Mouse (Mus musculus) liver, embryonic 11.5 days (tissue): Measurements from ENCODE around the gene Ndufs7. TPM values are rescaled to one million over a fixed set of nuclear protein-coding genes. Genes with fewer than 3 reads are reported as not detected.

Source experiments
- ATAC-seq: fragments of 200-750 bp; cut with Nextera tagmentation; replicated peaks from 2 replicates; pipeline ENCODE4 v1.8.0; 2017; ENCODE audit warnings: moderate number of reproducible peaks, mild to moderate bottlenecking, moderate TSS enrichment, moderate library complexity; ENCODE audit not compliant: low FRiP score
- DNase-seq: peaks from one replicate; pipeline ENCODE4 v3.0.0-alpha.2; 2017; ENCODE audit warnings: low spot score
- H3K27ac ChIP-seq: fragments of 300-500 bp; sonication (generic); 2 replicates; pipeline ENCODE4 v1.5.1; 2014; ENCODE audit warnings: mild to moderate bottlenecking, low read depth, low read length, control low read depth
- H3K27me3 ChIP-seq: fragments of 300-500 bp; sonication (generic); replicated peaks from 2 replicates; pipeline ENCODE4 v1.6.1; 2014; ENCODE audit warnings: low read length, mixed read lengths; ENCODE audit not compliant: control insufficient read depth, insufficient read depth
- H3K36me3 ChIP-seq: fragments of 300-500 bp; sonication (generic); 2 replicates; pipeline ENCODE4 v1.6.1; 2014; ENCODE audit warnings: mild to moderate bottlenecking, low read length, moderate library complexity, mixed read lengths; ENCODE audit not compliant: control insufficient read depth, insufficient read depth
- H3K4me1 ChIP-seq: fragments of 300-500 bp; sonication (generic); replicated peaks from 2 replicates; pipeline ENCODE4 v1.6.1; 2014; ENCODE audit warnings: low read length, mixed read lengths; ENCODE audit not compliant: control insufficient read depth, insufficient read depth
- H3K4me2 ChIP-seq: fragments of 300-500 bp; sonication (generic); 2 replicates; pipeline ENCODE4 v1.6.1; 2014; ENCODE audit warnings: mild to moderate bottlenecking, control low read depth, moderate library complexity
- H3K4me3 ChIP-seq: fragments of 300-500 bp; sonication (generic); 2 replicates; pipeline ENCODE4 v1.5.1; 2014; ENCODE audit warnings: low read depth, low read length, control low read depth
- H3K9ac ChIP-seq: fragments of 300-500 bp; sonication (generic); 2 replicates; pipeline ENCODE4 v1.6.1; 2014; ENCODE audit warnings: low read depth, low read length, control low read depth
- H3K9me3 ChIP-seq: fragments of 300-500 bp; sonication (generic); 2 replicates; pipeline ENCODE4 v1.6.1; 2016; ENCODE audit warnings: low read length, inconsistent platforms, mixed read lengths; ENCODE audit not compliant: control insufficient read depth
- WGBS: fragments of 180-500 bp; shearing (Covaris S2); extraction: QIAGEN DNeasy Blood & Tissue Kit; methylation state at CpG from one replicate; pipeline ENCODE4 v1.1.7; 2014; 5-methylcytosine and 5-hydroxymethylcytosine counted together
- polyA plus RNA-seq: library from polyadenylated mRNA; unstranded; fragments of >200 nt; fragmentation: Nextera tagmentation; extraction: Ambion mirVana; gene quantifications from 2 replicates; pipeline ENCODE4 v1.2.1, GENCODE M21; 2014

The Ndufs7 gene
- polyA plus RNA-seq, 1 experiment from 2014 or later, result 427 TPM

GRCm38 (mm10) chr10:80236145-80236825 is 12.6 kb upstream of the Ndufs7 start:
- Histone ChIP-seq H3K36me3 (peaks cover 81% of the 10 kb centered on the region), H3K9me3 (no peaks in the 10 kb centered on the region), H3K27ac (no peak overlapping the region), H3K27me3 (no peaks in the 10 kb centered on the region), H3K4me3 (no peak overlapping the region), H3K4me1 (no peaks in the 10 kb centered on the region), H3K9ac (no peak overlapping the region), H3K4me2 (no peak overlapping the region)
- DNase-seq (no peak), ATAC-seq (no peak)
- 92% methylated on average over 13 of the region's 13 CpGs for WGBS

- Histone ChIP-seq H3K36me3 (peaks cover 85% of the 10 kb centered on the region), H3K27ac (no peak overlapping the region), H3K4me2 (no peak overlapping the region), H3K4me1 (peaks cover 2% of the 10 kb centered on the region), H3K27me3 (no peaks in the 10 kb centered on the region), H3K9me3 (no peaks in the 10 kb centered on the region), H3K4me3 (no peak overlapping the region), H3K9ac (no peak overlapping the region)
- WGBS, result 85% methylated on average over 4 of the region's 4 CpGs
- ATAC-seq (no peak), DNase-seq (no peak)
Observed at GRCm38 (mm10) chr10:80237020-80237419, 11.9 kb upstream of the Ndufs7 start.

- peaks cover 5% of the 10 kb centered on the region for H3K4me1 ChIP-seq
- WGBS, result 91% methylated on average over 3 of the region's 3 CpGs
- no peak for DNase-seq
Observed at GRCm38 (mm10) chr10:80238306-80238705, 10.6 kb upstream of the Ndufs7 start.

GRCm38 (mm10) chr10:80239791-80240190 is 9.1 kb upstream of the Ndufs7 start:
- Histone ChIP-seq H3K4me2 (no peak overlapping the region), H3K27ac (no peak overlapping the region), H3K27me3 (no peaks in the 10 kb centered on the region), H3K9ac (no peak overlapping the region), H3K36me3 (peaks cover 83% of the 10 kb centered on the region), H3K4me3 (no peak overlapping the region), H3K9me3 (no peaks in the 10 kb centered on the region), H3K4me1 (peaks cover 5% of the 10 kb centered on the region)
- WGBS, result 92% methylated on average over 6 of the region's 6 CpGs
- ATAC-seq (no peak), DNase-seq (no peak)

More at GRCm38 (mm10) chr10:80238306-80238705, 10.6 kb upstream of the Ndufs7 start:
- Histone ChIP-seq H3K27ac (no peak overlapping the region), H3K9ac (no peak overlapping the region), H3K4me3 (no peak overlapping the region), H3K27me3 (no peaks in the 10 kb centered on the region), H3K36me3 (peaks cover 85% of the 10 kb centered on the region), H3K4me2 (no peak overlapping the region), H3K9me3 (no peaks in the 10 kb centered on the region)
- ATAC-seq, result no peak

- DNase-seq (no peak), ATAC-seq (no peak)
- Histone ChIP-seq H3K4me2 (no peak overlapping the region; the same call in 1 of the 2 replicates), H3K9ac (no peak overlapping the region), H3K4me1 (peaks cover 10% of the 10 kb centered on the region), H3K4me3 (no peak overlapping the region), H3K36me3 (peaks cover 64% of the 10 kb centered on the region), H3K9me3 (no peaks in the 10 kb centered on the region), H3K27me3 (no peaks in the 10 kb centered on the region), H3K27ac (no peak overlapping the region)
- 68% methylated on average over 9 of the region's 9 CpGs for WGBS
Observed at GRCm38 (mm10) chr10:80242088-80242487, 6.8 kb upstream of the Ndufs7 start.

GRCm38 (mm10) chr10:80242607-80243006 is 6.3 kb upstream of the Ndufs7 start:
- Histone ChIP-seq H3K9ac (no peak overlapping the region), H3K27me3 (no peaks in the 10 kb centered on the region), H3K4me3 (no peak overlapping the region), H3K4me1 (peaks cover 10% of the 10 kb centered on the region), H3K4me2 (no peak overlapping the region; the same call in 1 of the 2 replicates), H3K9me3 (no peaks in the 10 kb centered on the region), H3K36me3 (peaks cover 59% of the 10 kb centered on the region), H3K27ac (no peak overlapping the region)
- ATAC-seq (no peak), DNase-seq (no peak)
- 84% methylated on average over 3 of the region's 3 CpGs for WGBS

- ATAC-seq, result no peak
- Histone ChIP-seq H3K4me3 (no peak overlapping the region), H3K27me3 (no peaks in the 10 kb centered on the region), H3K9ac (peak overlapping the region; percentile 12; the same call in 1 of the 2 replicates), H3K4me1 (peaks cover 14% of the 10 kb centered on the region), H3K27ac (peak overlapping the region; percentile 30), H3K9me3 (no peaks in the 10 kb centered on the region), H3K4me2 (no peak overlapping the region), H3K36me3 (peaks cover 38% of the 10 kb centered on the region)
- WGBS, result 50% methylated on average over 5 of the region's 5 CpGs
- DNase-seq, result no peak
Observed at GRCm38 (mm10) chr10:80244791-80245399, 4.0 kb upstream of the Ndufs7 start.

- Histone ChIP-seq H3K27ac (peak overlapping the region; percentile 30; the same call in 1 of the 2 replicates), H3K4me2 (no peak overlapping the region), H3K4me1 (peaks cover 20% of the 10 kb centered on the region), H3K9ac (peak overlapping the region; percentile 12; the same call in 1 of the 2 replicates), H3K9me3 (no peaks in the 10 kb centered on the region), H3K36me3 (peaks cover 32% of the 10 kb centered on the region), H3K27me3 (no peaks in the 10 kb centered on the region), H3K4me3 (no peak overlapping the region)
- peak; percentile 21 for ATAC-seq
- 4% methylated on average over 4 of the region's 4 CpGs for WGBS
- DNase-seq, result peak; percentile 75
Observed at GRCm38 (mm10) chr10:80245600-80245999, 3.3 kb upstream of the Ndufs7 start.

- peaks cover 18% of the 10 kb centered on the region for H3K4me1 ChIP-seq
- peak overlapping the region; percentile 69; the same call in 1 of the 2 replicates for H3K4me2 ChIP-seq
- H3K4me3 ChIP-seq, result no peak overlapping the region
- peaks cover 16% of the 10 kb centered on the region for H3K36me3 ChIP-seq
- no peaks in the 10 kb centered on the region for H3K27me3 ChIP-seq
- WGBS, result 67% methylated on average over 6 of the region's 6 CpGs
- ATAC-seq, result no peak
- H3K9ac ChIP-seq, result no peak overlapping the region
- no peaks in the 10 kb centered on the region for H3K9me3 ChIP-seq
- no peak overlapping the region for H3K27ac ChIP-seq
- DNase-seq, result no peak
Observed at GRCm38 (mm10) chr10:80247849-80248248, 1.1 kb upstream of the Ndufs7 start.
